Mouse (Mus musculus) MEL (cell line): ENCODE data around the gene Gm12166. TPM values are rescaled to one million over a fixed set of nuclear protein-coding genes. Genes with fewer than 3 reads are reported as not detected.

Experiments
- DNase-seq: peaks from one replicate; pipeline ENCODE4 v3.0.0; 2011; ENCODE audit warnings: low read depth, low spot score
- H3K27ac ChIP-seq: 2 replicates; pipeline ENCODE4 v1.5.1; 2012; ENCODE audit warnings: low read depth, mild to moderate bottlenecking, control low read depth, low read length, moderate library complexity; ENCODE audit not compliant: control insufficient read depth
- H3K27me3 ChIP-seq, 2 experiments: fragments of 150-350 bp in 1 of 2; sonication (generic) in 1 of 2; 2 replicates each; pipeline ENCODE4 v1.6.1; 2012; ENCODE audit warnings: low read length in 2 of 2, mild to moderate bottlenecking in 2 of 2, improper control_type of control experiment in 1 of 2, moderate library complexity in 1 of 2; ENCODE audit not compliant: insufficient read depth in 2 of 2, control insufficient read depth in 1 of 2
- H3K36me3 ChIP-seq, 2 experiments: 2 replicates each; pipeline ENCODE4 v1.6.1; 2012 to 2014; ENCODE audit warnings: low read length in 2 of 2, improper control_type of control experiment in 1 of 2, inconsistent platforms in 1 of 2, mild to moderate bottlenecking in 1 of 2; ENCODE audit not compliant: insufficient read depth in 2 of 2, control insufficient read depth in 1 of 2
- H3K4me1 ChIP-seq, 2 experiments: fragments of 150-350 bp in 1 of 2; sonication (generic) in 1 of 2; 2 replicates each; pipeline ENCODE4 v1.6.1; 2012; ENCODE audit warnings: low read length in 2 of 2, improper control_type of control experiment in 1 of 2, mild to moderate bottlenecking in 1 of 2; ENCODE audit not compliant: insufficient read depth in 2 of 2, control insufficient read depth in 1 of 2
- H3K4me3 ChIP-seq, 2 experiments: fragments of 150-350 bp in 1 of 2; sonication (generic) in 1 of 2; 2 replicates each; pipeline ENCODE4 v1.5.1; 2012; ENCODE audit warnings: low read depth in 2 of 2, low read length in 2 of 2, mild to moderate bottlenecking in 2 of 2, moderate library complexity in 2 of 2, control low read depth in 1 of 2, improper control_type of control experiment in 1 of 2; ENCODE audit not compliant: control insufficient read depth in 1 of 2, insufficient read depth in 1 of 2
- H3K79me2 ChIP-seq: 2 replicates; pipeline ENCODE4 v1.6.1; 2012; ENCODE audit warnings: mild to moderate bottlenecking, low read length, moderate library complexity; ENCODE audit not compliant: control insufficient read depth, poor library complexity, insufficient read depth
- H3K9ac ChIP-seq: 2 replicates; pipeline ENCODE4 v1.6.1; 2012; ENCODE audit warnings: low read depth, mild to moderate bottlenecking, control low read depth, low read length, moderate library complexity; ENCODE audit not compliant: control insufficient read depth, poor library complexity, severe bottlenecking
- H3K9me3 ChIP-seq: fragments of 150-350 bp; sonication (generic); replicated peaks from 2 replicates; pipeline ENCODE4 v1.6.1; 2012; ENCODE audit warnings: mild to moderate bottlenecking, low read length, improper control_type of control experiment, moderate library complexity; ENCODE audit not compliant: insufficient read depth
- BHLHE40 ChIP-seq: IDR thresholded peaks from 2 replicates; pipeline ENCODE4 v1.6.1; 2012; ENCODE audit warnings: low read depth, mild to moderate bottlenecking, inconsistent platforms, low read length, improper control_type of control experiment, borderline replicate concordance
- CHD2 ChIP-seq: IDR thresholded peaks from 2 replicates; pipeline ENCODE4 v1.6.1; 2011; ENCODE audit warnings: low read length, improper control_type of control experiment
- CTCF ChIP-seq, 3 experiments: IDR thresholded peaks in 2 of 3; conservative IDR thresholded peaks in 1 of 3; 2 replicates each; pipeline ENCODE4 v1.5.1; 2011 to 2012; ENCODE audit warnings: low read length in 3 of 3, low read depth in 2 of 3, mild to moderate bottlenecking in 2 of 3, improper control_type of control experiment in 1 of 3, inconsistent platforms in 1 of 3, mixed read lengths in 1 of 3, moderate library complexity in 1 of 3; ENCODE audit not compliant: control insufficient read depth in 1 of 3, insufficient read depth in 1 of 3, poor library complexity in 1 of 3, severe bottlenecking in 1 of 3
- ETS1 ChIP-seq: IDR thresholded peaks from 2 replicates; pipeline ENCODE4 v1.6.1; 2012; ENCODE audit warnings: low read depth, mild to moderate bottlenecking, inconsistent platforms, low read length, improper control_type of control experiment, moderate library complexity
- GATA1 ChIP-seq: IDR thresholded peaks from 2 replicates; pipeline ENCODE4 v1.6.1; 2011; ENCODE audit warnings: low read depth, low read length, improper control_type of control experiment
- HCFC1 ChIP-seq: IDR thresholded peaks from 2 replicates; pipeline ENCODE4 v1.6.1; 2012; ENCODE audit warnings: low read depth, mild to moderate bottlenecking, inconsistent platforms, low read length, improper control_type of control experiment, moderate library complexity
- JUND ChIP-seq: IDR thresholded peaks from 2 replicates; pipeline ENCODE4 v1.6.1; 2011; ENCODE audit warnings: low read depth, mild to moderate bottlenecking, improper control_type of control experiment, low read length
- KAT2A ChIP-seq: conservative IDR thresholded peaks from 2 replicates; pipeline ENCODE4 v1.6.1; 2012; ENCODE audit warnings: low read depth, low read length, improper control_type of control experiment, inconsistent platforms
- MAX ChIP-seq: IDR thresholded peaks from 2 replicates; pipeline ENCODE4 v1.6.1; 2011; ENCODE audit warnings: low read length, improper control_type of control experiment
- MAZ ChIP-seq: IDR thresholded peaks from 2 replicates; pipeline ENCODE4 v1.6.1; 2012; ENCODE audit warnings: low read depth, mild to moderate bottlenecking, inconsistent platforms, low read length, improper control_type of control experiment
- MEF2A ChIP-seq: IDR thresholded peaks from 2 replicates; pipeline ENCODE4 v1.6.1; 2014; ENCODE audit warnings: low read depth, mild to moderate bottlenecking, inconsistent platforms, low read length, improper control_type of control experiment; ENCODE audit not compliant: poor library complexity, insufficient replicate concordance, severe bottlenecking; ENCODE audit errors: extremely low read depth
- MYB ChIP-seq: IDR thresholded peaks from 2 replicates; pipeline ENCODE4 v1.6.1; 2011; ENCODE audit warnings: mild to moderate bottlenecking, low read depth, low read length, improper control_type of control experiment
- NELFE ChIP-seq: IDR thresholded peaks from 2 replicates; pipeline ENCODE4 v1.6.1; 2011; ENCODE audit warnings: low read depth, low read length, improper control_type of control experiment
- POLR2A ChIP-seq, 2 experiments: IDR thresholded peaks; 2 replicates each; pipeline ENCODE4 v1.6.1; 2011 to 2012; ENCODE audit warnings: low read length in 2 of 2, mild to moderate bottlenecking in 2 of 2, control low read depth in 1 of 2, improper control_type of control experiment in 1 of 2, low read depth in 1 of 2, moderate library complexity in 1 of 2; ENCODE audit not compliant: control insufficient read depth in 1 of 2, insufficient read depth in 1 of 2, poor library complexity in 1 of 2
- RAD21 ChIP-seq: IDR thresholded peaks from 2 replicates; pipeline ENCODE4 v1.6.1; 2011; ENCODE audit warnings: mild to moderate bottlenecking, low read depth, low read length, improper control_type of control experiment
- RCOR1 ChIP-seq: IDR thresholded peaks from 2 replicates; pipeline ENCODE4 v1.6.1; 2012; ENCODE audit warnings: low read depth, mild to moderate bottlenecking, inconsistent platforms, low read length, improper control_type of control experiment
- SIN3A ChIP-seq: IDR thresholded peaks from 2 replicates; pipeline ENCODE4 v1.6.1; 2012; ENCODE audit warnings: low read length, improper control_type of control experiment, inconsistent platforms
- TAL1 ChIP-seq: IDR thresholded peaks from 2 replicates; pipeline ENCODE4 v1.6.1; 2012; ENCODE audit warnings: mild to moderate bottlenecking, inconsistent platforms, low read length, moderate library complexity, mixed read lengths
- TBP ChIP-seq: IDR thresholded peaks from 2 replicates; pipeline ENCODE4 v1.8.0; 2011; ENCODE audit warnings: low read depth, low read length, improper control_type of control experiment
- TCF12 ChIP-seq: IDR thresholded peaks from 2 replicates; pipeline ENCODE4 v1.6.1; 2014; ENCODE audit warnings: low read depth, mild to moderate bottlenecking, inconsistent platforms, low read length, improper control_type of control experiment, moderate library complexity
- ZC3H11A ChIP-seq: IDR thresholded peaks from 2 replicates; pipeline ENCODE4 v1.6.1; 2012; ENCODE audit warnings: low read depth, mild to moderate bottlenecking, inconsistent platforms, low read length, improper control_type of control experiment
- ZNF384 ChIP-seq: IDR thresholded peaks from 2 replicates; pipeline ENCODE4 v1.6.1; 2012; ENCODE audit warnings: low read depth, mild to moderate bottlenecking, inconsistent platforms, low read length, improper control_type of control experiment
- polyA plus RNA-seq, 2 experiments: library from polyadenylated mRNA; stranded (reverse) in 1 of 2; unstranded in 1 of 2; fragments of >175 nt in 1 of 2; fragments of >200 nt in 1 of 2; gene quantifications; 2 replicates each; pipeline versions ENCODE4 v1.2.1 to v1.2.4; 2012; ENCODE audit warnings: low replicate concordance in 2 of 2, low read depth in 1 of 2; ENCODE audit not compliant: insufficient read length in 2 of 2, insufficient read depth in 1 of 2, missing spikeins in 1 of 2
- total RNA-seq: library from RNA; depleted of rRNA; stranded (reverse); fragments of 300-350 nt; gene quantifications from 2 replicates; pipeline ENCODE4 v1.2.3, GENCODE M21; 2012

The Gm12166 gene
- total and polyA plus RNA-seq, 3 experiments, result 4.1 to 6.8 TPM; not detected in 1

GRCm38 (mm10) chr11:46073061-46073849, 21.1 kb upstream of the Gm12166 start:
- Histone ChIP-seq H3K4me1 (peaks cover 24 to 27% of the 10 kb centered on the region in 2 experiments), H3K27ac (no peak overlapping the region), H3K4me3 (no peak overlapping the region), H3K9me3 (no peaks in the 10 kb centered on the region), H3K9ac (no peak overlapping the region), H3K79me2 (no peaks in the 10 kb centered on the region), H3K27me3 (no peaks in the 10 kb centered on the region), H3K36me3 (peaks cover 0 to 26% of the 10 kb centered on the region in 2 experiments; a peak in 2 of 4 replicates)
- TF ChIP-seq TAL1 (no peak), POLR2A (IDR thresholded peaks at IDR 0.05; ENCODE audit: control insufficient read depth in 1 of 2, insufficient read depth in 1 of 2, low read depth in 1 of 2, low read length in 2 of 2, poor library complexity in 1 of 2) (no peak), BHLHE40 (no peak), SIN3A (no peak), MEF2A (no peak), CTCF (IDR thresholded peaks at IDR 0.05 in 2 of 3, conservative IDR thresholded peaks at IDR 0.05 in 1 of 3; ENCODE audit: control insufficient read depth in 1 of 3, insufficient read depth in 1 of 3, low read depth in 2 of 3, low read length in 3 of 3, poor library complexity in 1 of 3, severe bottlenecking in 1 of 3) (no peak), MAZ (no peak), JUND (no peak), NELFE (no peak)
- DNase-seq, result no peak

- H3K9ac ChIP-seq, result no peak overlapping the region
Measured at GRCm38 (mm10) chr11:46072466-46073060, 20.4 kb upstream of the Gm12166 start.

More at GRCm38 (mm10) chr11:46072466-46073060, 20.4 kb upstream of the Gm12166 start:
- no peaks in the 10 kb centered on the region for H3K79me2 ChIP-seq
- peaks cover 21 to 25% of the 10 kb centered on the region in 2 experiments for H3K4me1 ChIP-seq
- no peak for DNase-seq
- H3K4me3 ChIP-seq, result no peak overlapping the region
- H3K27me3 ChIP-seq, result no peaks in the 10 kb centered on the region
- H3K27ac ChIP-seq, result no peak overlapping the region
- TF ChIP-seq ZC3H11A, result no peak
- TF ChIP-seq ZNF384, result no peak
- TF ChIP-seq BHLHE40, result no peak
- no peak for TF ChIP-seq SIN3A
- no peak for TF ChIP-seq RAD21
- no peak for TF ChIP-seq CHD2
- TF ChIP-seq POLR2A (IDR thresholded peaks at IDR 0.05; ENCODE audit: control insufficient read depth in 1 of 2, insufficient read depth in 1 of 2, low read depth in 1 of 2, low read length in 2 of 2, poor library complexity in 1 of 2), result no peak
- no peak for TF ChIP-seq MAX
- TF ChIP-seq ETS1, result no peak
- TF ChIP-seq KAT2A, result no peak
- no peak for TF ChIP-seq MYB
- no peak for TF ChIP-seq TBP
- no peak for TF ChIP-seq RCOR1
- TF ChIP-seq NELFE, result no peak
- TF ChIP-seq HCFC1, result no peak
- no peak for TF ChIP-seq TCF12
- no peak for TF ChIP-seq GATA1
- TF ChIP-seq CTCF (IDR thresholded peaks at IDR 0.05 in 2 of 3, conservative IDR thresholded peaks at IDR 0.05 in 1 of 3; ENCODE audit: control insufficient read depth in 1 of 3, insufficient read depth in 1 of 3, low read depth in 2 of 3, low read length in 3 of 3, poor library complexity in 1 of 3, severe bottlenecking in 1 of 3), result no peak
- TF ChIP-seq MAZ, result no peak
- H3K36me3 ChIP-seq, result peaks cover 0 to 23% of the 10 kb centered on the region in 2 experiments; a peak in 2 of 4 replicates
- no peaks in the 10 kb centered on the region for H3K9me3 ChIP-seq
